Mouse (Mus musculus) hindbrain, embryonic 10.5 days (tissue): Measurements from ENCODE around the gene Mpeg1. TPM values are rescaled to one million over a fixed set of nuclear protein-coding genes. Genes with fewer than 3 reads are reported as not detected.

Source experiments
- DNase-seq: peaks from one replicate; pipeline ENCODE4 v3.0.0-alpha.2; 2017; ENCODE audit warnings: low spot score
- H3K27ac ChIP-seq: fragments of 300-500 bp; sonication (generic); 2 replicates; pipeline ENCODE4 v1.5.1; 2016; ENCODE audit warnings: mild to moderate bottlenecking, moderate library complexity
- H3K27me3 ChIP-seq: fragments of 300-500 bp; sonication (generic); 2 replicates; pipeline ENCODE4 v1.6.1; 2016; ENCODE audit warnings: mild to moderate bottlenecking; ENCODE audit not compliant: poor library complexity, insufficient read depth, severe bottlenecking
- H3K36me3 ChIP-seq: fragments of 300-500 bp; sonication (generic); 2 replicates; pipeline ENCODE4 v1.6.1; 2016; ENCODE audit warnings: mild to moderate bottlenecking, moderate library complexity
- H3K4me1 ChIP-seq: fragments of 300-500 bp; sonication (generic); replicated peaks from 2 replicates; pipeline ENCODE4 v1.6.1; 2016; ENCODE audit warnings: mild to moderate bottlenecking
- H3K4me3 ChIP-seq: fragments of 300-500 bp; sonication (generic); 2 replicates; pipeline ENCODE4 v1.5.1; 2016; ENCODE audit warnings: mild to moderate bottlenecking, moderate library complexity
- H3K9me3 ChIP-seq: fragments of 300-500 bp; sonication (generic); 2 replicates; pipeline ENCODE4 v1.6.1; 2016; ENCODE audit warnings: mild to moderate bottlenecking, moderate library complexity
- WGBS: fragments of 180-500 bp; shearing (Covaris S2); methylation state at CpG from one replicate; pipeline ENCODE4 v1.1.7; 2016; 5-methylcytosine and 5-hydroxymethylcytosine counted together
- polyA plus RNA-seq: library from polyadenylated mRNA; unstranded; fragments of >200 nt; fragmentation: Nextera tagmentation; extraction: Ambion mirVana; gene quantifications from 2 replicates; pipeline ENCODE4 v1.2.1, GENCODE M21; 2016

Gene Mpeg1
- polyA plus RNA-seq, 1 experiment from 2014 or later: 0.24 TPM

- DNase-seq: peak; percentile 59
- H3K4me3 ChIP-seq: peak overlapping the region; percentile 41
Measured at GRCm38 (mm10) chr19:12488205-12488966, 27.8 kb downstream of the Mpeg1 start.

DNA sequence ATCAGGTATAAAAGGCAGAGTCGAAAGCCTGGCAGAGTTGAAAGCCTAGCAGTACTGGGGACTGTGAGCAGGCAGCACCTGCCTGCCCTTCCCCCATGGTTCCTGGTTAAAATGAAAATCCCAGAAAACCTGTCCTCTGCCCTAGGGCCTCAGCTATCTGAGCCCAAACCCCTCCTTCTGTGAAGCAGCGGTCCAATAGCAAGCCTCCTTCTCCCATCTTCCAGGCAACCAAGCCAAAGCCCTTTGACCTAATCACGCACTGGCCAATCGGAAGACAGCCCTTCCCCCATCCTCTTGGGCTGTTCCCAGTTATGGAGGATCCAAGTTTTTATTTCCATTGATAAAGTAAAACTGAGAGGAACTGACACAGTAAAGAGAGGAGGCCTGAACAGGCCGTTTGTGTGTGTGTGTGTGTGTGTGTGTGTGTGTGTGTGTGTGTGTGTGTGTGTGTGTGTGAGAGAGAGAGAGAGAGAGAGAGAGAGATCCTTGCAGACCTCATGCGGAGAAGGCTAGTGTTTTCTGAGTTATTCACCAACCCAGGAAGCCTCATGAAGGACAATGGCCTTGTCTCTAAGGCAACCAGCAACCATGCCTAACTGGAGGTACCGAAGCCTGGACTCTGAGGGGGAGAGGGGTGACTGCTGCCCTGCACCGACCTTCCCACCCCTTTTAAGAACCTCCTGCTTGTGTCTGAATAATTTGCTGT, 28.5 kb downstream of the Mpeg1 start:
- no peaks in the 10 kb centered on the region for H3K27me3 ChIP-seq
- peak; percentile 85 for DNase-seq
- peaks cover 77% of the 10 kb centered on the region for H3K4me1 ChIP-seq
- peaks cover 74% of the 10 kb centered on the region for H3K36me3 ChIP-seq
- WGBS: 9% methylated on average over 8 of the region's 8 CpGs
- H3K27ac ChIP-seq: peak overlapping the region; percentile 100
- no peaks in the 10 kb centered on the region for H3K9me3 ChIP-seq
- peak overlapping the region; percentile 41 for H3K4me3 ChIP-seq

More at GRCm38 (mm10) chr19:12488205-12488966, 27.8 kb downstream of the Mpeg1 start:
- Histone ChIP-seq H3K27me3 (no peaks in the 10 kb centered on the region), H3K27ac (peak overlapping the region; percentile 100), H3K4me1 (peaks cover 69% of the 10 kb centered on the region), H3K36me3 (peaks cover 81% of the 10 kb centered on the region), H3K9me3 (no peaks in the 10 kb centered on the region)
- 12% methylated on average over 9 of the region's 9 CpGs for WGBS

GRCm38 (mm10) chr19:12489675-12490570, 29.3 kb downstream of the Mpeg1 start:
- Histone ChIP-seq H3K4me3 (peak overlapping the region; percentile 41), H3K4me1 (peaks cover 85% of the 10 kb centered on the region), H3K9me3 (no peaks in the 10 kb centered on the region), H3K27ac (peak overlapping the region; percentile 100), H3K27me3 (no peaks in the 10 kb centered on the region), H3K36me3 (peaks cover 66% of the 10 kb centered on the region)
- DNase-seq: no peak
- WGBS: 34% methylated on average over 11 of the region's 11 CpGs

DNA sequence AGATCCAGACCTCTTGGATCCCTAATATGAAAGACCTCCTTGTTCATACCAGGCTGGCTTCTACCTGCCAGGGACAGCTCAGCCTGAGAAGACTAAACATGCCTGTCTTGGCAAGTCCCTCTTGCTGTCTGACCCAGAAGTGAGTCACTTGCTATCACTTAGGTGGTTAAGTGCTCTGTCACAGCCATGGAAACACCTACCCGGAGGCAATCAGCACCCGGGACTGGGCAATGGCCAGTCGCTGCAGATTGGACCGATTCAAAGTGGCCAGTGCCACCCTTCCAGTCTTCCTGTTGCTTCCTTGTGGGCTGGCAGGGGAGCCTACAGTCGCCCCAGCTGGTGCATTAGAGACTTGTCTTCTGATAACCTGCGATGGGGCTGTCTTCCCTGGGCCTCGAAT, 31.1 kb downstream of the Mpeg1 start:
- Histone ChIP-seq H3K9me3 (no peaks in the 10 kb centered on the region), H3K36me3 (peaks cover 59% of the 10 kb centered on the region), H3K27ac (peak overlapping the region; percentile 100), H3K27me3 (no peaks in the 10 kb centered on the region), H3K4me3 (peak overlapping the region; percentile 41; the same call in 1 of the 2 replicates), H3K4me1 (peaks cover 100% of the 10 kb centered on the region)
- DNase-seq: no peak
- 90% methylated on average over 7 of the region's 7 CpGs for WGBS

- Histone ChIP-seq H3K9me3 (no peaks in the 10 kb centered on the region), H3K36me3 (peaks cover 59% of the 10 kb centered on the region), H3K27me3 (no peaks in the 10 kb centered on the region), H3K4me3 (peak overlapping the region; percentile 90), H3K27ac (peak overlapping the region; percentile 100), H3K4me1 (peaks cover 100% of the 10 kb centered on the region)
- WGBS: 19% methylated on average over 4 of the region's 4 CpGs
- peak; percentile 78 for DNase-seq
Measured at GRCm38 (mm10) chr19:12493453-12494186, 33.0 kb downstream of the Mpeg1 start.

DNA sequence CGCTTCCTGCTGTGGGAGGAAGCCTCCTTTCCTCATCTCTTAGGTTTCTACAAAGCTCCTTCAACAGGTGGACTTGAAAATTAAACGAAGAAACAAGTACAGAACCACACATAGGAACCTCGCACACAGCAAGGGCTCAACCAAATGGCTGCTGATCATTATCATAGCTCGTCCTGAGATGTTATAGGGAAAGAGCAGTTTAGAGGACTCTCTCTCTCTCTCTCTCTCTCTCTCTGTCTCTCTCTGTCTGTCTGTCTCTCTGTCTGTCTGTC, 33.5 kb downstream of the Mpeg1 start:
- H3K27me3 ChIP-seq: no peaks in the 10 kb centered on the region

GRCm38 (mm10) chr19:12494972-12495535, 34.5 kb downstream of the Mpeg1 start:
- DNase-seq: peak; percentile 36
- H3K9me3 ChIP-seq: no peaks in the 10 kb centered on the region
- peaks cover 98% of the 10 kb centered on the region for H3K4me1 ChIP-seq
- peak overlapping the region; percentile 100 for H3K27ac ChIP-seq
- H3K27me3 ChIP-seq: no peaks in the 10 kb centered on the region
- peak overlapping the region; percentile 90 for H3K4me3 ChIP-seq
- peaks cover 60% of the 10 kb centered on the region for H3K36me3 ChIP-seq
- 39% methylated on average over 3 of the region's 3 CpGs for WGBS

More for the DNA sequence above, 33.5 kb downstream of the Mpeg1 start:
- H3K4me3 ChIP-seq: peak overlapping the region; percentile 90
- WGBS: 29% methylated on average over 4 of the region's 4 CpGs
- peaks cover 60% of the 10 kb centered on the region for H3K36me3 ChIP-seq
- H3K4me1 ChIP-seq: peaks cover 100% of the 10 kb centered on the region
- H3K9me3 ChIP-seq: no peaks in the 10 kb centered on the region
- DNase-seq: no peak
- H3K27ac ChIP-seq: peak overlapping the region; percentile 100

GRCm38 (mm10) chr19:12496241-12496640, 35.7 kb downstream of the Mpeg1 start:
- Histone ChIP-seq H3K9me3 (no peaks in the 10 kb centered on the region), H3K36me3 (peaks cover 49% of the 10 kb centered on the region), H3K4me1 (peaks cover 93% of the 10 kb centered on the region), H3K4me3 (peak overlapping the region; percentile 90), H3K27ac (peak overlapping the region; percentile 100), H3K27me3 (no peaks in the 10 kb centered on the region)
- 66% methylated on average over 2 of the region's 2 CpGs for WGBS
- DNase-seq: no peak

DNA sequence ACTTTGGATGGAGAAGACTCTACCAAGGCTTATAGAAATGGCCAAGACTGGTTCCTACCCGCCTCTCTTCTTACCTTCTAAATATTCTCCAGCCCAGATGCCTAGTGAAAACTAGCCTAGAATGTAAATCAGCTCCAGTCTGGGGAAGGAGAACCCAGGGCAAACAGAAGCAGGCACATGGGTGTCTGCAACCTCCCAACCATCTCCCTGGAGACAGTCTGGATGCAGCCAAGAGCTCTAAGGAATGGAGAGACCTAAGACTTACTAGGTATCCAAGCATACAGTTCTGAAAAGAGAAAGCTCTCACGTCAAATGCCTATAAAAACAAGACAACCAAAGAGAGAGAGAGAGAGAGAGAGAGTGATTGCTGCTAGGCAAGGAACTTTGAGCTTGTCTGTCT, 37.3 kb downstream of the Mpeg1 start:
- DNase-seq: no peak
- Histone ChIP-seq H3K9me3 (no peaks in the 10 kb centered on the region), H3K36me3 (peaks cover 33% of the 10 kb centered on the region), H3K27me3 (no peaks in the 10 kb centered on the region), H3K4me1 (peaks cover 79% of the 10 kb centered on the region), H3K27ac (peak overlapping the region; percentile 100), H3K4me3 (peak overlapping the region; percentile 90)
- 50% methylated on average over 2 of the region's 2 CpGs for WGBS

DNA sequence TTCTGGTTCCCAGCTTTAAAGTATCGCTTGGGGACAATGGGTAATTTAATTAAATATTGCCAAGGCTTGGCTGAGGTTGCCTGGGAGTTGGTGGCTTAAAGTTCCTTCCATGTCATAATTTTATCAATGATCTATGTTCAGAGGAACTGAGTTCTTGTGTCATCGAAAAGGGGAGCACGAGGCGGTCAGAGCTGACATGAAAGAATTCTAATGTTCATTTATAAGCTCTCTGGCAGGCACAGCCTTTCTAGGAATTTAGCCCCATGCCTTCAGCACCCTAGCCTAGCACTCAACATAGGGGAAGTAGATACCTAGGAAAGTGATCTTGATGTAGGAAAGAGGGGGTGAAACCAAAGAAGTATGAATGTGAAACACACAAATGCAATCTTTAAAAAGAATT, 37.7 kb downstream of the Mpeg1 start:
- H3K27me3 ChIP-seq: no peaks in the 10 kb centered on the region
- peak overlapping the region; percentile 90 for H3K4me3 ChIP-seq
- no peak for DNase-seq
- peaks cover 32% of the 10 kb centered on the region for H3K36me3 ChIP-seq
- H3K9me3 ChIP-seq: no peaks in the 10 kb centered on the region
- H3K27ac ChIP-seq: peak overlapping the region; percentile 100
- peaks cover 75% of the 10 kb centered on the region for H3K4me1 ChIP-seq
- WGBS: 72% methylated on average over 4 of the region's 4 CpGs

DNA sequence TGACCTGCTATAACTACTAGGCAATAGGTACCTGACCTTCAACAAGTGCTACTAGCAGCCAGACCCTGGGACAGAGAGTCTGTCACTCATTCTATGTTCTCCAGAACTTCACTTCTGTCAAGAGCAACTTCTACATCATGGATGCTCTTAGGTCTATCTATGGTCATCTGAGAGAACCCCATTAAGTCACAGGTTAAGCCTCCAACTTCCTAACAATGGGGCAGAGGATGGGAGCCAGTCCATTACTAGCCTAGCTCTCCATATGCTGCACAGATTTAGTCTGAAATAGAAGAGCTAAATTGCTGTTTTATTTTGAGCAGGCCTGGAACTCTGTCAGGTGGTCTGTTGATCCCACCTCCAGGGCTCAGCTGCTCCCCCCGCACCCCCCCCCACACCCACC, 38.4 kb downstream of the Mpeg1 start:
- Histone ChIP-seq H3K4me1 (peaks cover 69% of the 10 kb centered on the region), H3K27me3 (no peaks in the 10 kb centered on the region), H3K36me3 (peaks cover 32% of the 10 kb centered on the region), H3K27ac (peak overlapping the region; percentile 100), H3K9me3 (no peaks in the 10 kb centered on the region), H3K4me3 (peak overlapping the region; percentile 90)
- WGBS: 47% methylated on average over 1 of the region's 1 CpGs
- no peak for DNase-seq

DNA sequence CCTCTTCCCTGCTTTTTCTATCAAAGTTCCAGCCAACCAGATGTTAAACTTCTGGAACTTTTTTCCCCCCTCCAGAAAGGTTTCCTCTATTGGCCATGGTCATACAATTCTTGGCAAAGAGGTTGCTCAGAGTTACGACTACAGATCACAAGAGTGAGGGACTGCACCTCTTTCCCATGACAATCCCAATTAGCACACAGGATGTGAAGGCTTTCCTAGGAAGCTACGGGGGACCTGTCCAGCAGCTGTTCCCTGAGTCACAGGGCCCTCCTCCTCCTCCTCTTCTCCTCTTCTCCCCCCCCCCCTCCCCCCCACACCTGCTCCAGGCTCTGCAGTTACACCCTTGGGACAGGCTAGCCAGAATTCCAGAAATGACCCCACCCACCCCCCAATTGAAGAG, 38.9 kb downstream of the Mpeg1 start:
- Histone ChIP-seq H3K27ac (peak overlapping the region; percentile 100), H3K27me3 (no peaks in the 10 kb centered on the region), H3K36me3 (peaks cover 32% of the 10 kb centered on the region), H3K4me3 (peak overlapping the region; percentile 90), H3K4me1 (peaks cover 64% of the 10 kb centered on the region), H3K9me3 (no peaks in the 10 kb centered on the region)
- WGBS: 9% methylated on average over 2 of the region's 2 CpGs
- DNase-seq: peak; percentile 41
